Mouse (Mus musculus) forebrain, embryonic 12.5 days (tissue): ENCODE data around the gene Kcnh3. TPM values are rescaled to one million over a fixed set of nuclear protein-coding genes. Genes with fewer than 3 reads are reported as not detected.

Experiments
- ATAC-seq: fragments of 200-750 bp; cut with Nextera tagmentation; 2 replicates; pipeline ENCODE4 v1.8.0; 2017; ENCODE audit warnings: moderate TSS enrichment; ENCODE audit not compliant: low FRiP score
- H3K27ac ChIP-seq: fragments of 300-500 bp; sonication (generic); 2 replicates; pipeline ENCODE4 v1.5.1; 2016; ENCODE audit warnings: mild to moderate bottlenecking
- H3K27me3 ChIP-seq: fragments of 300-500 bp; sonication (generic); 2 replicates; pipeline ENCODE4 v1.6.1; 2016; ENCODE audit warnings: mild to moderate bottlenecking
- H3K36me3 ChIP-seq: fragments of 300-500 bp; sonication (generic); replicated peaks from 2 replicates; pipeline ENCODE4 v1.6.1; 2016; ENCODE audit warnings: mild to moderate bottlenecking
- H3K4me1 ChIP-seq: fragments of 300-500 bp; sonication (generic); 2 replicates; pipeline ENCODE4 v1.6.1; 2016
- H3K4me2 ChIP-seq: fragments of 300-500 bp; sonication (generic); 2 replicates; pipeline ENCODE4 v1.6.1; 2016; ENCODE audit warnings: mild to moderate bottlenecking, moderate library complexity
- H3K4me3 ChIP-seq: fragments of 300-500 bp; sonication (generic); replicated peaks from 2 replicates; pipeline ENCODE4 v1.5.1; 2016; ENCODE audit warnings: mild to moderate bottlenecking
- H3K9ac ChIP-seq: fragments of 300-500 bp; sonication (generic); 2 replicates; pipeline ENCODE4 v1.6.1; 2016; ENCODE audit warnings: mild to moderate bottlenecking
- H3K9me3 ChIP-seq: fragments of 300-500 bp; sonication (generic); 2 replicates; pipeline ENCODE4 v1.6.1; 2016
- WGBS: fragments of 180-500 bp; shearing (Covaris S2); methylation state at CpG from one replicate; pipeline ENCODE4 v1.1.7; 2016; 5-methylcytosine and 5-hydroxymethylcytosine counted together
- polyA plus RNA-seq: library from polyadenylated mRNA; unstranded; fragments of >200 nt; fragmentation: Nextera tagmentation; extraction: Ambion mirVana; gene quantifications from 2 replicates; pipeline ENCODE4 v1.2.1, GENCODE M21; 2016

Kcnh3 gene
- polyA plus RNA-seq, 1 experiment from 2014 or later = 0.60 TPM

GRCm38 (mm10) chr15:99262702-99263101 is 38.0 kb downstream of the Kcnh3 start:
- H3K4me1 ChIP-seq = peaks cover 5% of the 10 kb centered on the region
- H3K9me3 ChIP-seq = no peaks in the 10 kb centered on the region
- H3K27ac ChIP-seq = no peak overlapping the region
- H3K27me3 ChIP-seq = no peaks in the 10 kb centered on the region
- no peak overlapping the region for H3K4me3 ChIP-seq
- H3K36me3 ChIP-seq = no peaks in the 10 kb centered on the region
- ATAC-seq = no peak
- H3K4me2 ChIP-seq = no peak overlapping the region
- H3K9ac ChIP-seq = no peak overlapping the region
- WGBS = 45% methylated on average over 10 of the region's 10 CpGs

GRCm38 (mm10) chr15:99264363-99264762 is 39.7 kb downstream of the Kcnh3 start:
- no peak overlapping the region for H3K4me3 ChIP-seq
- no peak overlapping the region for H3K9ac ChIP-seq
- H3K27ac ChIP-seq = no peak overlapping the region
- no peak overlapping the region for H3K4me2 ChIP-seq
- no peaks in the 10 kb centered on the region for H3K36me3 ChIP-seq
- H3K9me3 ChIP-seq = no peaks in the 10 kb centered on the region
- WGBS = 63% methylated on average over 2 of the region's 2 CpGs
- no peak for ATAC-seq
- peaks cover 5% of the 10 kb centered on the region for H3K4me1 ChIP-seq
- no peaks in the 10 kb centered on the region for H3K27me3 ChIP-seq

- H3K4me2 ChIP-seq = no peak overlapping the region
- H3K4me1 ChIP-seq = no peaks in the 10 kb centered on the region
- H3K27me3 ChIP-seq = no peaks in the 10 kb centered on the region
- H3K4me3 ChIP-seq = no peak overlapping the region
- no peak overlapping the region for H3K9ac ChIP-seq
- no peaks in the 10 kb centered on the region for H3K36me3 ChIP-seq
- no peaks in the 10 kb centered on the region for H3K9me3 ChIP-seq
- WGBS = 18% methylated on average over 4 of the region's 4 CpGs
- H3K27ac ChIP-seq = no peak overlapping the region
- ATAC-seq = peak; percentile 30; the same call in 1 of the 2 replicates
These were observed 41.0 kb downstream of the Kcnh3 start for GRCm38 (mm10) chr15:99265679-99266078.

- H3K36me3 ChIP-seq = no peaks in the 10 kb centered on the region
- H3K9ac ChIP-seq = no peak overlapping the region
- no peak overlapping the region for H3K27ac ChIP-seq
- 86% methylated on average over 8 of the region's 8 CpGs for WGBS
- no peaks in the 10 kb centered on the region for H3K27me3 ChIP-seq
- H3K4me2 ChIP-seq = no peak overlapping the region
- H3K9me3 ChIP-seq = no peaks in the 10 kb centered on the region
- peaks cover 7% of the 10 kb centered on the region for H3K4me1 ChIP-seq
- no peak overlapping the region for H3K4me3 ChIP-seq
- no peak for ATAC-seq
These were observed 51.4 kb downstream of the Kcnh3 start for GRCm38 (mm10) chr15:99276095-99276494.

GRCm38 (mm10) chr15:99278271-99278670 is 53.6 kb downstream of the Kcnh3 start:
- Histone ChIP-seq H3K4me1 (no peaks in the 10 kb centered on the region), H3K27me3 (no peaks in the 10 kb centered on the region), H3K9ac (no peak overlapping the region), H3K4me3 (no peak overlapping the region), H3K9me3 (no peaks in the 10 kb centered on the region), H3K4me2 (no peak overlapping the region), H3K27ac (no peak overlapping the region), H3K36me3 (no peaks in the 10 kb centered on the region)
- WGBS = 92% methylated on average over 7 of the region's 7 CpGs
- ATAC-seq = no peak

GRCm38 (mm10) chr15:99283456-99283855 is 58.8 kb downstream of the Kcnh3 start:
- no peaks in the 10 kb centered on the region for H3K36me3 ChIP-seq
- no peaks in the 10 kb centered on the region for H3K27me3 ChIP-seq
- no peak overlapping the region for H3K4me2 ChIP-seq
- H3K4me1 ChIP-seq = no peaks in the 10 kb centered on the region
- ATAC-seq = no peak
- no peak overlapping the region for H3K9ac ChIP-seq
- 70% methylated on average over 10 of the region's 10 CpGs for WGBS
- H3K27ac ChIP-seq = no peak overlapping the region
- no peaks in the 10 kb centered on the region for H3K9me3 ChIP-seq
- H3K4me3 ChIP-seq = no peak overlapping the region

- no peak overlapping the region for H3K27ac ChIP-seq
- H3K9me3 ChIP-seq = no peaks in the 10 kb centered on the region
- no peak overlapping the region for H3K9ac ChIP-seq
- ATAC-seq = no peak
- H3K36me3 ChIP-seq = no peaks in the 10 kb centered on the region
- WGBS = 50% methylated on average over 14 of the region's 14 CpGs
- no peak overlapping the region for H3K4me2 ChIP-seq
- no peaks in the 10 kb centered on the region for H3K27me3 ChIP-seq
- no peaks in the 10 kb centered on the region for H3K4me1 ChIP-seq
- H3K4me3 ChIP-seq = no peak overlapping the region
These were observed 60.0 kb downstream of the Kcnh3 start for GRCm38 (mm10) chr15:99284527-99285188.

GRCm38 (mm10) chr15:99285189-99285535 is 60.5 kb downstream of the Kcnh3 start:
- Histone ChIP-seq H3K9ac (no peak overlapping the region), H3K27me3 (no peaks in the 10 kb centered on the region), H3K27ac (no peak overlapping the region), H3K4me1 (no peaks in the 10 kb centered on the region), H3K4me3 (no peak overlapping the region), H3K4me2 (no peak overlapping the region), H3K9me3 (no peaks in the 10 kb centered on the region), H3K36me3 (no peaks in the 10 kb centered on the region)
- ATAC-seq = no peak
- whole genome bisulfite sequencing = 56% methylated on average over 8 of the region's 8 CpGs

- WGBS = 92% methylated on average over 11 of the region's 11 CpGs
- Histone ChIP-seq H3K4me1 (peaks cover 8% of the 10 kb centered on the region; the same call in 1 of the 2 replicates), H3K27me3 (no peaks in the 10 kb centered on the region), H3K27ac (no peak overlapping the region), H3K36me3 (no peaks in the 10 kb centered on the region), H3K4me3 (no peak overlapping the region), H3K9me3 (no peaks in the 10 kb centered on the region), H3K9ac (no peak overlapping the region), H3K4me2 (no peak overlapping the region)
- ATAC-seq = no peak
These were observed 65.9 kb downstream of the Kcnh3 start for GRCm38 (mm10) chr15:99290586-99290985.

Other genes with a start within 250 kb of the Kcnh3 start
- 107 and 111 TPM in 2 replicates for gene Tuba1c, start 195.0 kb upstream of the Kcnh3 start, polyA plus RNA-seq
- gene Prph, start 169.7 kb upstream of the Kcnh3 start, polyA plus RNA-seq = 0.73 and 1.4 TPM in 2 replicates
- gene Troap, start 150.3 kb upstream of the Kcnh3 start, polyA plus RNA-seq = 41.6 and 48.3 TPM in 2 replicates
- gene C1ql4, start 137.0 kb upstream of the Kcnh3 start, polyA plus RNA-seq = 0.44 and 1.3 TPM in 2 replicates
- 0.76 and 1.0 TPM in 2 replicates for gene Dnajc22, start 131.7 kb upstream of the Kcnh3 start, polyA plus RNA-seq
- 65.5 and 69.8 TPM in 2 replicates for gene Spats2, start 98.9 kb upstream of the Kcnh3 start, polyA plus RNA-seq
- 185 and 188 TPM in 2 replicates for gene Mcrs1, start 27.1 kb downstream of the Kcnh3 start, polyA plus RNA-seq
- 86.9 and 88.2 TPM in 2 replicates for gene Prpf40b, start 70.2 kb downstream of the Kcnh3 start, polyA plus RNA-seq
- gene Fam186b, start 71.0 kb downstream of the Kcnh3 start, polyA plus RNA-seq = 0.18 and 0.19 TPM in 2 replicates
- 12.1 and 14.1 TPM in 2 replicates for gene Fmnl3, start 145.6 kb downstream of the Kcnh3 start, polyA plus RNA-seq
- gene Tmbim6, start 168.0 kb downstream of the Kcnh3 start, polyA plus RNA-seq = 252 and 256 TPM in 2 replicates
- 11.8 and 12.0 TPM in 2 replicates for gene Nckap5l, start 232.9 kb downstream of the Kcnh3 start, polyA plus RNA-seq
- gene Bcdin3d, start 249.9 kb downstream of the Kcnh3 start, polyA plus RNA-seq = 21.5 and 25.0 TPM in 2 replicates